Mouse (Mus musculus): ENCODE results near the gene Fzr1.

Fzr1 gene

GRCm38 (mm10) chr10:81356991-81357844 is 21.1 kb downstream of the Fzr1 start, which contains the start of gene Mfsd12:
Gene Mfsd12, plus strand, starts transcription at chr10:81357491.
- DNase-seq (ENCODE audit: extremely low spot score, low read depth, low spot score) = no peak

- DNase-seq (ENCODE audit: extremely low spot score, low read depth, low spot score) = no peak
Observed at GRCm38 (mm10) chr10:81356352-81356990, 21.8 kb downstream of the Fzr1 start.

- DNase-seq (ENCODE audit: extremely low spot score, low read depth, low spot score) = no peak
Observed at GRCm38 (mm10) chr10:81355533-81355932, 22.8 kb downstream of the Fzr1 start.

- DNase-seq (ENCODE audit: extremely low spot score, low read depth, low spot score) = no peak
Observed at GRCm38 (mm10) chr10:81354738-81355477, 23.4 kb downstream of the Fzr1 start.

- DNase-seq (ENCODE audit: extremely low spot score, low read depth, low spot score) = no peak
Observed at GRCm38 (mm10) chr10:81351678-81352291, 26.5 kb downstream of the Fzr1 start.

- peak; percentile 89 for DNase-seq (ENCODE audit: extremely low spot score, low read depth, low spot score)
Observed at GRCm38 (mm10) chr10:81350351-81351063, 27.8 kb downstream of the Fzr1 start, which contains the start of gene Hmg20b. Gene Hmg20b, minus strand, starts transcription at chr10:81350480.

GRCm38 (mm10) chr10:81349961-81350350 is 28.4 kb downstream of the Fzr1 start:
- no peak for DNase-seq (ENCODE audit: extremely low spot score, low read depth, low spot score)

GRCm38 (mm10) chr10:81349146-81349545 is 29.2 kb downstream of the Fzr1 start:
- DNase-seq (ENCODE audit: extremely low spot score, low read depth, low spot score) = no peak

GRCm38 (mm10) chr10:81346453-81347067 is 31.8 kb downstream of the Fzr1 start:
- DNase-seq (ENCODE audit: extremely low spot score, low read depth, low spot score) = no peak

- DNase-seq (ENCODE audit: extremely low spot score, low read depth, low spot score) = no peak
Observed at GRCm38 (mm10) chr10:81345162-81345534, 33.2 kb downstream of the Fzr1 start.

- DNase-seq (ENCODE audit: extremely low spot score, low read depth, low spot score) = no peak
Observed at GRCm38 (mm10) chr10:81344421-81345161, 33.7 kb downstream of the Fzr1 start.

- DNase-seq (ENCODE audit: extremely low spot score, low read depth, low spot score) = no peak
Observed at GRCm38 (mm10) chr10:81342686-81343505, 35.4 kb downstream of the Fzr1 start, which contains the start of gene Gipc3. Gene Gipc3, minus strand, starts transcription at chr10:81343266.

- DNase-seq (ENCODE audit: extremely low spot score, low read depth, low spot score) = no peak
Observed at GRCm38 (mm10) chr10:81341333-81341949, 36.9 kb downstream of the Fzr1 start.

- no peak for DNase-seq (ENCODE audit: extremely low spot score, low read depth, low spot score)
Observed at GRCm38 (mm10) chr10:81340551-81341332, 37.6 kb downstream of the Fzr1 start.

GRCm38 (mm10) chr10:81336558-81336957 is 41.8 kb downstream of the Fzr1 start:
- DNase-seq (ENCODE audit: extremely low spot score, low read depth, low spot score) = no peak

GRCm38 (mm10) chr10:81335393-81336340 is 42.6 kb downstream of the Fzr1 start:
- DNase-seq (ENCODE audit: extremely low spot score, low read depth, low spot score) = no peak

Data from hindlimb bud, embryonic 11.5 days (tissue).